Mouse (Mus musculus) gastrocnemius, adult 8-10 months (tissue): Measurements from ENCODE around the gene Pfdn6. TPM values are rescaled to one million over a fixed set of nuclear protein-coding genes. Genes with fewer than 3 reads are reported as not detected.
"Not testable (repeated sequence)": the region's sequence is repeated elsewhere in the genome, so short reads cannot be mapped to it uniquely, and the experiment has no call there.

Experiments
- DNase-seq, 2 experiments: peaks; one replicate each; pipeline ENCODE4 v3.0.0; 2022; ENCODE audit warnings: low spot score in 2 of 2
- total RNA-seq, 4 experiments: library from RNA; stranded (reverse); gene quantifications; 2 replicates each; pipeline ENCODE4 v1.2.4; 2022

Gene Pfdn6
- total RNA-seq, 4 experiments from 2014 or later, result 56.4 to 69.1 (median 64.0) TPM

GRCm38 (mm10) chr17:33955555-33956214 is 15.5 kb upstream of the Pfdn6 start, which contains the start of the genes Vps52 and Rps18:
Gene Vps52 (plus strand): TSS chr17:33955812.
Gene Rps18 (minus strand): TSS chr17:33956001.
- DNase-seq, result peak; percentile 93 to 95

DNA sequence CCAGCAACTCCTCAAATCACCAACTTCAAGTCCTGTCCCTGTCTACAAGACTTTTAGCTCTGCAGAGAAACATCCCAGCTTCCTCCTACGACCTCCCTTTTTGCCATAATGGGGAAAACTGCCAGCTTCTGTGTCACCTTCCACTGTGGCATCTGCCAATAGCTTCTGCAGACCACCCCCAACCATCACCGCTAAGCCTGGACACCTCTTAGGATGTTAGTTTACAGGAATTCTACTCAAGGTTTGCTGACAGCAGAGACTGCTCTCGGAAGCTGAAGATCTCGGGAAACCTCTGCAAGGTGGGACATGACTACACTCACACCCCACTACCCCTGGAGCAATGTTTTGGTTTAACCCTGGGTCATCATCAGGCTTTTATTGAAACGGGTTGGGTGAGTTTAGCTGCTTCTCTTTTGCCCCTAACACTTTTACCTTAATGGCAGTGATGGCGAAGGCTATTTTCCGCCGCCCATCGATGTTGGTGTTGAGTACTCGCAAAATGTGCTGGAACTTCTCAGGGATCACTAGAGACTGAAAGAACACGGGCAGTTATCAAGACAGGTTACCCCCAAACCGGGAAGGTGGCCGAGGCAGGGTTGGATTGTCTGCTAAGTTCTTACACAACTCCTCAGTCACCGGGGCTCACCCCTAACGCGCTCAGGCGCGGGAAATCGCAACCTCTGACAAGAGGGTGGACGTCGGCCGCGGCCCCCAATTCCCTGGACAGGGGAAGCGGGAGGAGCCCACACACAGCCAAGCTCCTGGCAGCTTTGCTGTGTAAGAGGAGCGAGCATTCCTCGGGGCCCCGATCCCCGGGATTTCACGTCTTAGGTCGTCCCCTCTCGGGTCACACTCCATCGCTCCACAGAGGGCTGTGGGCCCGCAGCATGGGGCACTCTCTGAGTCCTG is 14.8 kb upstream of the Pfdn6 start:
- no peak for DNase-seq

- no peak for DNase-seq
Observed at GRCm38 (mm10) chr17:33953961-33954565, 13.9 kb upstream of the Pfdn6 start.

GRCm38 (mm10) chr17:33953310-33953709 is 13.2 kb upstream of the Pfdn6 start:
- no peak for DNase-seq

DNA sequence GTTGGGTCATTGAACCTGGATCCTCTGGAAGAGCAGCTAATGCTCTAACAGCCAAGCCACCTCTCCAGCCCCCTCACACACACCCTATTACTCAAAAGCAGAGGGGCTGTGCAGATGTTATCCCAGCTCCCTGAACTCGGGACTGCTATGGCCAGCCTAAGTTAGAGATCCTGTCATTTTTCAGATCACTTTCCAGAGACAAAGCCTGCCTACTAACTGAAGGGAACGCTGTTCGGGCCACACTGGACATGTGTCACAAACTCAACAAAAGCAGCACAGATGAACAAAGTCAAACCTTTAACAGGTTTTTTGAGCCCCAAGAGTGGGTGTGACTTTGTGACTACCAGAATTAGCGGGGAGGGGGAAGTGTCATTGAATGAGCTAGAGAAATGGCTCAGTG is 12.7 kb upstream of the Pfdn6 start:
- DNase-seq, result no peak

DNA sequence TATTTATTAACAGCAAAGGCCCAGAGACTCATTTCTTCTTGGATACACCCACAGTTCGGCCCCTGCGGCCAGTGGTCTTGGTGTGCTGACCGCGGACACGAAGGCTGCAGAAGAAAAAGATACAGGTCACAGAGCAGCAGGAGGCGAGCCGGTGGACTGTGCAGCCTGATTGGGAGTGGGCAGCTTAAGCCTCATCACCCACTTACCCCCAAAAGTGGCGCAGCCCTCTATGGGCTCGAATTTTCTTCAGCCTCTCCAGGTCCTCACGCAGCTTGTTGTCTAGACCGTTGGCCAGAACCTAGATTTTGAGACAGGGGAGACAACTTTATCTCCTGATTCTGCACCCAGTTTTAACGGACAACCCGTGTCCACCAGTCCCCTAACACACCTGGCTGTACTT is 11.9 kb upstream of the Pfdn6 start:
- DNase-seq, result not testable (repeated sequence)

DNA sequence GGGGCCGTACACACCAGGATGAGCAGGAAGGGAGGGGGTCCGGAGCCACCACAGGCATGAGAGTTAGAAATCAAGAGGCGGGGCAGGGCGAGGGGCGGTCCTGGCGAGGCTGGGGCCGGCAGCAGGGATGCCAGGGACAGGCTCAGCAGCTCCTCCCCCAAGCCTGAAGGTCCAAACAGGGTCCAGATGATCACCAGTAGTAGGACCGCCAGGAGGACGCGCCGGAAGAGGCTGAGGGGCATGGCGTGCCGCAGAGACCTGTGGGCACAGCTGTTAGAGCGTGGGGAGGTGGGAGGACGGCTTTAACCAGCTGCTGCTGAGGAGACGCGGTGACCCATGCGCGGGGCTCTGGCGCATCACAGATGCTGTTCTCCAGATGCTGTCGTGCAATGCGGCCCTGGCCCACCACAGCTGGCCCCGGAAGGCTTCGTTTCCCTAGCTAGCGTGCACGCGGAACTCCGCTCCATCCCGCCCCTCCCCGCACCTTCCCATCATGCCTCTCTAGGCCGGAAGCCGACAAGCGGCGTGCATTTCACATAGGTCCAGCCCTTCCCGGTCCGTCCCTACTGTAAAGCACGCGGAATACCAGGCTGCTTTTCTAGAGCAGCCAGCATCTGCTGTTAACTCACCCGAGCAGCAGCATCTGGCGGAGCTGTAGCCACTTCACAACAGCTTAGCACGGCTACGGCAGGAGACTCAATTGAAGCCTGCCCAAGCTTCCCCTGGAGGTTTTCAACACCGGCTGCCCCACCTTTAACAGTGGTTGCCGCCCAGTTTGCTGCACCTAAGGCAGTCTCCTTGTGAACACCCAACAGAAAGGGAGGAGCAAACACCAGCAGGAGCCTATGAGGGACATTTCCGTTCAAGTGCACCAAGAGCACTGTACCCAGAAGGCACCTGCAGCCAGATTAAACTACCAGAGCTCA is 11.1 kb upstream of the Pfdn6 start, which contains the start of gene B3galt4:
B3galt4 (minus strand) TSS at position 468 of the 926 bp plus-strand sequence.
- DNase-seq, result peak; percentile 36 to 45

DNA sequence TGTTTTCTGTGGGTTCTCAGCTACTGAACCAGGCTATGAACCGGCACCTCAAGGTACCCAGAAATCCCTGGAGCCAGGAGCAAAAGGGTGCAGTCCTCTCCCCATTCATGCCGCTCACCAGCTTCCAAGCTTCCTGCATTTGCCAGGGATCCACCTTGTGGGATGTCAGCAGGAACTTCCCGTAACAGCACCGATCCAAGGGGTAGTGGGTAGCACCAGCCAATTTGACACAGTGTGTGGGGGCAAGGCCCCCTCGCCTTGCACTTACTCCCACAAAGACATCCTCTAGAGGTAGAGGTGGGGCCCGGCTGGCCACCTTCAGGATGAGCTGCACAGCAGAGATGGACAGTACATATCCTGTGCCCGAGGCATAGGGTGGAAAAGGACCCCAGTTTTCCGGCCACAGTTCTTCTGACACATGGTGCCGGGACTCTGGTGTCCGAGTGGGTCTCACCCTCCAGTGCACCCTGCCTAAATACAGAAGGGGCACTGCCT is 10.0 kb upstream of the Pfdn6 start:
- no peak for DNase-seq

GRCm38 (mm10) chr17:33948905-33949537 is 8.9 kb upstream of the Pfdn6 start:
- DNase-seq, result no peak

DNA sequence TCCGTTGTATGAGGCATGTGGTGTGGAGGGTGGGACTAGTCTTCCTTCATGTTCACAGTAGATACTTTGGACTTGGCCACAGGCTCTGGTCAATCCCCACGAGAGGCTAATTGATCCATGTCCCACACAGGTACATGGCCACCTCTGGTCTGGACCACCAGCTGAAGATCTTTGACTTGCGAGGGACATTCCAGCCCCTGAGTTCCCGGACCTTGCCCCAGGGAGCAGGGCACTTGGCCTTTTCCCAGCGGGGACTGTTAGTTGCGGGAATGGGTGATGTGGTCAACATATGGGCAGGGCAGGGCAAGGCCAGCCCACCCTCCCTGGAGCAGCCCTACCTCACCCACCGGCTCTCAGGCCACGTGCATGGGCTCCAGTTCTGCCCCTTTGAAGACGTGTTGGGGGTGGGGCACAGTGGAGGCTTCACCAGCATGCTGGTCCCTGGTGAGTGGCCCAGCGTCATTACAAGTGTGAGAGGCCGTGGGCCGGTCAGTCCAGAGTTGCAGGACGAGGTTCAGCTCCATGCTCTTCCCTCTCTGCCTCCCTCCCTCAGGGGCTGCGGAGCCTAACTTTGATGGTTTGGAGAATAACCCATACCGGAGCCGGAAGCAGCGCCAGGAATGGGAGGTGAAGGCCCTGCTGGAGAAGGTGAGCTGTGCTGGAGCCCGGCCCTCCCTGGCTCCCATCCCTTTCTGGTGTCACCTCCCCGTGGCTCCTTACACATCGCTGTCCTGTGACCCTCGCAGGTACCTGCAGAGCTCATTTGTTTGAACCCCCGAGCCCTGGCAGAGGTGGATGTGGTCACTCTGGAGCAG is 8.2 kb upstream of the Pfdn6 start:
- DNase-seq, result no peak

DNA sequence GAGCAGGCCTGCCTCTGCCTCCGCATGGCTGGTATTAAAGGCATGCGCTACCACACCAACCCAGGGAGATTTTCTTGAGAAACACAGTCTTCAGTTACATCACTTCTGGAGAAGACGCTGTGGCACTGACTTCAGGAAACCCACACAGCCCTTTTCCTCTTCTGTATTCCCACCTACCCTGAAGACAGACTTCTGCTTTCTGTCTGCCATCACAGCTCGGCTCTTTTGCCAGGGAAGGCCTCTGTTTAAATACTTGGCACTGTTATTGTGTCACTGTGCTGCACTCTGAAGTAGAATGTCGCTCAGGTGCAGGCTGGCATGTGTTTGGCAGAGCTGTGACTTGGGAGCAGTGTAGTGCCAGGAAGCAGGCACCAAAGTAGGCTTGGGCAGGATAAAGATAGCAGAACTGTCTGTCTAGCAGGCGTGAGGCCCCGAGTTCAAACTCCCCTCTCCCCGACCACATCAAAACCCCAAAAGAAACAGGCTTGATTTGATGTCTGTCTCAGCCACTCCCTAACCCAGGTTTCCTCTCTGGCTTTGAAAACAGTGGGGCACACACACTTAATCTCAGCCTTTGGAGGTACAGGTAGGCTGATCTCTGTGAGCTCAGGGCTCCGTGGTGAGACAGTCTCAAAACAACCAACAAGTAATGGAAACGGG is 7.4 kb upstream of the Pfdn6 start:
- DNase-seq, result no peak

- DNase-seq, result no peak
Observed at GRCm38 (mm10) chr17:33943454-33943853, 3.3 kb upstream of the Pfdn6 start.

GRCm38 (mm10) chr17:33941381-33941780 is 1.2 kb upstream of the Pfdn6 start:
- no peak for DNase-seq

DNA sequence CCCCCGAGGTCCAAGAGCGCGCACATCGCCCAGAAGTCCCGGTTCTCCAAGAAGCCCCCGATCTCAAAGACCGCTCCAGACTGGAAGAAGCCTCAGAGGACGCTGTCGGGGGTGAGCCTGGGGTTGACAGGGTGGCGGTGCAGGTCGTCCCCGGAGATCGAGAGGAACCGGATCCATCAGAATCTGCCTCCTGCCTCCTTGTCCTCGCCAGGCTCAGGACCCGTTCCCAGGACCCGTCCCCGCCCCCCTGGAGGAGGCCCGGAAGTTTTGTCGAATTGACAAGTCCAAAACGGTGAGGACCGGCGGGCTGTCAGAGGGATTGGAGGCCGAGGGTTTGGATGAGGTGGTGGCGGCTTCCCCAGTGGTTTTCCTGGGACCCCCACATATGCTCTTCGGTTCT is 838 bp upstream of the Pfdn6 start:
- DNase-seq, result no peak

GRCm38 (mm10) chr17:33938783-33939182 is 1.4 kb downstream of the Pfdn6 start:
- DNase-seq, result no peak

DNA sequence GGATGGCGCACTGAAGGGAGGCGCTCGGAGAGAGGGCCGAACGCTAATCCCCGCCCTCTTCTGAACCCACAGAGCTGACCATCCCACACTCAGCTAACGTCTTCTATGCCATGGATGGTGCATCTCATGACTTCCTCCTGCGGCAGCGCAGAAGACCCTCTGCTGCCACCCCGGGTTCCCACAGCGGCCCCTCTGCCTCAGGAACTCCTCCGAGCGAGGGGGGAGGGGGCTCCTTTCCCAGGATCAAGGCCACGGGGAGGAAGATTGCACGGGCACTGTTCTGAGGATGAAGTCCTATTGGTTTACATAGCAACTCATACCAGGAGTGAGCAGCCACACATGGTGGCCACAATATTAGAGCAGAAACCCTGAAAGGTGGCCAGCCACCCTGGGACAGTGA is 3.1 kb downstream of the Pfdn6 start:
- DNase-seq, result no peak

GRCm38 (mm10) chr17:33935422-33936055 is 4.6 kb downstream of the Pfdn6 start:
- DNase-seq, result no peak

DNA sequence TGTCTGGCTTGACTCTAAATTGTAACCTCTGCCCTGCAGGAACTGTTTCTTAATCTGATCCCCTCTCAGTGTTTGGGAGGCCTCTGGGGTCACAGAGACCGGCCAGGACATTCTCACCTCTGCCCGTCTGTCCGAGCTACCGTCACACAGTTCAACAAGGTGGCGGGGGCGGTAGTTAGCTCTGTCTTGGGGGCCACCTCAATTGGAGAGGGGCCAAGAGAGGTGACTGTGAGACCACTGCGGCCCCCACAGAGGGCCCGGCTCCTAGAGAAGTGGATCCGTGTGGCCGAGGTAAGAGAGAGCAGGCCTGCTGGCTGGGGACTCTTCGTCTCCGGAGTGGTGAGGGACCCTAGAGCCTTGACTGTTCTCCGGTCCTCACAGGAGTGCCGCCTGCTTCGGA is 7.2 kb downstream of the Pfdn6 start:
- no peak for DNase-seq
